Mouse (Mus musculus) hindbrain, embryonic 15.5 days (tissue): ENCODE measurements at regions not wholly inside any gene's neighbourhood (a gene's known extent, or its start where the extent isn't known, plus 50 kb on each side); places are given as distances from the start of the nearest gene placed in this dataset.

Experiments used
- ATAC-seq: fragments of 200-750 bp; cut with Nextera tagmentation; 2 replicates; pipeline ENCODE4 v1.8.0; 2017; ENCODE audit warnings: low read depth, moderate number of reproducible peaks, moderate TSS enrichment; ENCODE audit not compliant: low FRiP score
- H3K27ac ChIP-seq: fragments of 300-500 bp; sonication (generic); replicated peaks from 2 replicates; pipeline ENCODE4 v1.5.1; 2015; ENCODE audit warnings: mild to moderate bottlenecking, inconsistent platforms
- H3K27me3 ChIP-seq: fragments of 300-500 bp; sonication (generic); 2 replicates; pipeline ENCODE4 v1.6.1; 2015; ENCODE audit warnings: control low read depth, inconsistent platforms
- H3K36me3 ChIP-seq: fragments of 300-500 bp; sonication (generic); 2 replicates; pipeline ENCODE4 v1.6.1; 2015; ENCODE audit warnings: control low read depth, inconsistent platforms
- H3K4me1 ChIP-seq: fragments of 300-500 bp; sonication (generic); replicated peaks from 2 replicates; pipeline ENCODE4 v1.6.1; 2015; ENCODE audit warnings: control low read depth, inconsistent platforms
- H3K4me2 ChIP-seq: fragments of 300-500 bp; sonication (generic); 2 replicates; pipeline ENCODE4 v1.6.1; 2015; ENCODE audit warnings: moderate library complexity, mild to moderate bottlenecking, inconsistent platforms
- H3K4me3 ChIP-seq: fragments of 300-500 bp; sonication (generic); 2 replicates; pipeline ENCODE4 v1.5.1; 2015; ENCODE audit warnings: mild to moderate bottlenecking, inconsistent platforms
- H3K9ac ChIP-seq: fragments of 300-500 bp; sonication (generic); 2 replicates; pipeline ENCODE4 v1.6.1; 2015; ENCODE audit warnings: inconsistent platforms
- H3K9me3 ChIP-seq: fragments of 300-500 bp; sonication (generic); 2 replicates; pipeline ENCODE4 v1.6.1; 2016; ENCODE audit warnings: control low read depth, inconsistent platforms
- WGBS: fragments of 180-500 bp; shearing (Covaris S2); methylation state at CpG from one replicate; pipeline ENCODE4 v1.1.7; 2015; 5-methylcytosine and 5-hydroxymethylcytosine counted together

- no peak for ATAC-seq
- no peaks in the 10 kb centered on the region for H3K9me3 ChIP-seq
- 92% methylated on average over 3 of the region's 3 CpGs for WGBS
These were observed 456.3 kb upstream of the Vstm2b start for GRCm38 (mm10) chr7:40441786-40442185.

GRCm38 (mm10) chr7:40466382-40466781, 431.7 kb upstream of the Vstm2b start:
- Histone ChIP-seq H3K4me1 (no peaks in the 10 kb centered on the region), H3K27ac (no peak overlapping the region), H3K4me3 (no peak overlapping the region), H3K36me3 (no peaks in the 10 kb centered on the region), H3K27me3 (no peaks in the 10 kb centered on the region), H3K4me2 (no peak overlapping the region), H3K9me3 (no peaks in the 10 kb centered on the region), H3K9ac (no peak overlapping the region)
- WGBS: 74% methylated on average over 5 of the region's 5 CpGs
- peak; percentile 81 for ATAC-seq

More at GRCm38 (mm10) chr7:40441786-40442185, 456.3 kb upstream of the Vstm2b start:
- Histone ChIP-seq H3K36me3 (no peaks in the 10 kb centered on the region), H3K27me3 (no peaks in the 10 kb centered on the region), H3K9ac (no peak overlapping the region), H3K27ac (no peak overlapping the region), H3K4me3 (no peak overlapping the region), H3K4me2 (no peak overlapping the region), H3K4me1 (no peaks in the 10 kb centered on the region)

GRCm38 (mm10) chr7:40487256-40487655, 410.9 kb upstream of the Vstm2b start:
- H3K9ac ChIP-seq: no peak overlapping the region
- no peak overlapping the region for H3K4me2 ChIP-seq
- no peaks in the 10 kb centered on the region for H3K27me3 ChIP-seq
- no peaks in the 10 kb centered on the region for H3K4me1 ChIP-seq
- no peak overlapping the region for H3K4me3 ChIP-seq
- no peaks in the 10 kb centered on the region for H3K9me3 ChIP-seq
- H3K27ac ChIP-seq: no peak overlapping the region
- no peak for ATAC-seq
- no peaks in the 10 kb centered on the region for H3K36me3 ChIP-seq

- H3K36me3 ChIP-seq: no peaks in the 10 kb centered on the region
- no peak overlapping the region for H3K9ac ChIP-seq
- no peaks in the 10 kb centered on the region for H3K27me3 ChIP-seq
- H3K4me3 ChIP-seq: no peak overlapping the region
- H3K27ac ChIP-seq: no peak overlapping the region; the same call in 1 of the 2 replicates
- no peak overlapping the region for H3K4me2 ChIP-seq
- no peak for ATAC-seq
- H3K4me1 ChIP-seq: no peaks in the 10 kb centered on the region
- WGBS: 68% methylated on average over 7 of the region's 7 CpGs
- no peaks in the 10 kb centered on the region for H3K9me3 ChIP-seq
These were observed 375.3 kb upstream of the Vstm2b start for GRCm38 (mm10) chr7:40522703-40523267.

GRCm38 (mm10) chr7:40536601-40537000, 361.5 kb upstream of the Vstm2b start:
- H3K27ac ChIP-seq: no peak overlapping the region
- no peaks in the 10 kb centered on the region for H3K27me3 ChIP-seq
- no peaks in the 10 kb centered on the region for H3K36me3 ChIP-seq
- 74% methylated on average over 3 of the region's 3 CpGs for WGBS
- no peak for ATAC-seq
- H3K4me1 ChIP-seq: 0 out of 2 replicates have a peak, but pooled peaks cover 3% of the 10 kb centered on the region
- H3K4me2 ChIP-seq: no peak overlapping the region
- H3K9ac ChIP-seq: no peak overlapping the region
- H3K9me3 ChIP-seq: no peaks in the 10 kb centered on the region
- no peak overlapping the region for H3K4me3 ChIP-seq

- Histone ChIP-seq H3K9me3 (no peaks in the 10 kb centered on the region), H3K9ac (no peak overlapping the region), H3K27me3 (no peaks in the 10 kb centered on the region), H3K4me3 (no peak overlapping the region), H3K4me2 (no peak overlapping the region), H3K27ac (no peak overlapping the region), H3K4me1 (0 out of 2 replicates have a peak, but pooled peaks cover 3% of the 10 kb centered on the region), H3K36me3 (no peaks in the 10 kb centered on the region)
- no peak for ATAC-seq
- 88% methylated on average over 3 of the region's 3 CpGs for WGBS
These were observed 360.5 kb upstream of the Vstm2b start for GRCm38 (mm10) chr7:40537621-40538020.

GRCm38 (mm10) chr7:40539789-40540188, 358.3 kb upstream of the Vstm2b start:
- Histone ChIP-seq H3K4me2 (no peak overlapping the region), H3K9ac (no peak overlapping the region), H3K4me3 (no peak overlapping the region), H3K36me3 (no peaks in the 10 kb centered on the region), H3K27me3 (no peaks in the 10 kb centered on the region), H3K27ac (no peak overlapping the region), H3K4me1 (0 out of 2 replicates have a peak, but pooled peaks cover 3% of the 10 kb centered on the region), H3K9me3 (no peaks in the 10 kb centered on the region)
- 66% methylated on average over 5 of the region's 5 CpGs for WGBS
- ATAC-seq: 0 out of 2 replicates have a peak, but pooled peaks have one; percentile 51

GRCm38 (mm10) chr7:40541283-40541682, 356.8 kb upstream of the Vstm2b start:
- Histone ChIP-seq H3K27ac (no peak overlapping the region), H3K9ac (no peak overlapping the region), H3K27me3 (no peaks in the 10 kb centered on the region), H3K4me3 (no peak overlapping the region), H3K36me3 (no peaks in the 10 kb centered on the region), H3K4me2 (no peak overlapping the region), H3K4me1 (0 out of 2 replicates have a peak, but pooled peaks cover 3% of the 10 kb centered on the region), H3K9me3 (no peaks in the 10 kb centered on the region)
- WGBS: 72% methylated on average over 4 of the region's 4 CpGs
- no peak for ATAC-seq

- 0 out of 2 replicates have a peak overlapping the region, but pooled peaks have one; percentile 13 for H3K27ac ChIP-seq
These were observed 334.5 kb upstream of the Vstm2b start for GRCm38 (mm10) chr7:40563447-40564118.

GRCm38 (mm10) chr7:40575971-40576370, 322.2 kb upstream of the Vstm2b start:
- Histone ChIP-seq H3K4me2 (no peak overlapping the region), H3K36me3 (no peaks in the 10 kb centered on the region), H3K9me3 (no peaks in the 10 kb centered on the region), H3K4me1 (no peaks in the 10 kb centered on the region), H3K9ac (no peak overlapping the region), H3K27me3 (no peaks in the 10 kb centered on the region), H3K27ac (no peak overlapping the region), H3K4me3 (no peak overlapping the region)
- no peak for ATAC-seq
- WGBS: 68% methylated on average over 4 of the region's 4 CpGs

More at GRCm38 (mm10) chr7:40563447-40564118, 334.5 kb upstream of the Vstm2b start:
- Histone ChIP-seq H3K4me1 (peaks cover 7% of the 10 kb centered on the region), H3K27me3 (no peaks in the 10 kb centered on the region), H3K4me3 (no peak overlapping the region), H3K36me3 (no peaks in the 10 kb centered on the region), H3K9me3 (no peaks in the 10 kb centered on the region), H3K9ac (no peak overlapping the region), H3K4me2 (no peak overlapping the region)
- ATAC-seq: peak; percentile 83
- 42% methylated on average over 10 of the region's 10 CpGs for WGBS

GRCm38 (mm10) chr7:40577365-40577764, 320.8 kb upstream of the Vstm2b start:
- Histone ChIP-seq H3K27me3 (no peaks in the 10 kb centered on the region), H3K4me2 (no peak overlapping the region), H3K9ac (no peak overlapping the region), H3K9me3 (no peaks in the 10 kb centered on the region), H3K4me3 (no peak overlapping the region), H3K4me1 (no peaks in the 10 kb centered on the region), H3K27ac (no peak overlapping the region), H3K36me3 (no peaks in the 10 kb centered on the region)
- 83% methylated on average over 4 of the region's 4 CpGs for WGBS
- ATAC-seq: no peak

- WGBS: 84% methylated on average over 3 of the region's 3 CpGs
- no peak overlapping the region for H3K4me2 ChIP-seq
- H3K4me3 ChIP-seq: no peak overlapping the region
- no peaks in the 10 kb centered on the region for H3K36me3 ChIP-seq
- no peak for ATAC-seq
- H3K9ac ChIP-seq: no peak overlapping the region
- no peaks in the 10 kb centered on the region for H3K9me3 ChIP-seq
- no peaks in the 10 kb centered on the region for H3K27me3 ChIP-seq
- H3K4me1 ChIP-seq: no peaks in the 10 kb centered on the region
- H3K27ac ChIP-seq: no peak overlapping the region
These were observed 277.4 kb upstream of the Vstm2b start for GRCm38 (mm10) chr7:40620761-40621160.
